Mouse (Mus musculus): ENCODE measurements around the gene Ears2. TPM values are rescaled to one million over a fixed set of nuclear protein-coding genes. Genes with fewer than 3 reads are reported as not detected.

Ears2 gene
- polyA plus RNA-seq, 1 experiment from 2014 or later, result 8.2 TPM

GRCm38 (mm10) chr7:122020273-122020666, 46.8 kb downstream of the Ears2 start:
- Histone ChIP-seq H3K4me3 (ENCODE audit: low read depth, low read length) (peak overlapping the region; percentile 80), H3K4me2 (ENCODE audit: low read depth, low read length) (peak overlapping the region; percentile 95), H3K9me3 (replicated peaks; ENCODE audit: control insufficient read depth, low read length) (no peaks in the 10 kb centered on the region), H3K27ac (ENCODE audit: low read length) (peak overlapping the region; percentile 76), H3K36me3 (ENCODE audit: control insufficient read depth, insufficient read depth) (no peaks in the 10 kb centered on the region), H3K4me1 (ENCODE audit: control insufficient read depth, low read depth, low read length) (peaks cover 55% of the 10 kb centered on the region), H3K9ac (ENCODE audit: low read depth, low read length) (peak overlapping the region; percentile 76), H3K27me3 (ENCODE audit: control insufficient read depth, insufficient read depth, low read depth, low read length) (no peaks in the 10 kb centered on the region)
- peak; percentile 13 for ATAC-seq (ENCODE audit: low read depth)
- 5% methylated on average over 6 of the region's 6 CpGs for WGBS (ENCODE audit: insufficient replicate concordance)

DNA sequence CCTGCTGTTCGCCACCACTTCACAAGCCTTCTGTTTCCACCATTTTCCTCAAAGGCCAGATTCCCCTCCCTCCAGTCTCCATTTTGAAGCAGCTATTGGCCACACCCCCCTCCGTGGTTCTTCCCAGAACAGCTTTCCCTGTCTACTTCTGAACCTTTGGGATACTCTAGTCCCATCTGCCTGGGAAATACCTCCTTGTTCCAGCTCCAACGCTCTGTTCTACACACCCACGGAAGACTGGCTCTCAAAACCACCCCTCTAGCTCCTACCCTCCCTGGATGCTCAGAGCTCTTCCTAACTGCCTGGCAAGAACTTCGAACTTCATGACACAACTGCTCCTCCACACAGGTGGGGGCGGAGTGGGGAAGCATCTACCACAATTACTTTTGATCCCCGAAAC, 48.1 kb downstream of the Ears2 start:
- peak overlapping the region; percentile 5; the same call in 1 of the 2 replicates for H3K4me3 ChIP-seq (ENCODE audit: low read depth, low read length)
- whole genome bisulfite sequencing (ENCODE audit: insufficient replicate concordance), result 73% methylated on average over 7 of the region's 7 CpGs
- peak overlapping the region; percentile 95 for H3K4me2 ChIP-seq (ENCODE audit: low read depth, low read length)
- 0 out of 2 replicates have a peak overlapping the region, but pooled peaks have one; percentile 8 for H3K9ac ChIP-seq (ENCODE audit: low read depth, low read length)
- no peaks in the 10 kb centered on the region for H3K9me3 ChIP-seq (replicated peaks; ENCODE audit: control insufficient read depth, low read length)
- peak overlapping the region; percentile 68 for H3K27ac ChIP-seq (ENCODE audit: low read length)
- ATAC-seq (ENCODE audit: low read depth), result no peak
- peaks cover 64% of the 10 kb centered on the region for H3K4me1 ChIP-seq (ENCODE audit: control insufficient read depth, low read depth, low read length)
- H3K27me3 ChIP-seq (ENCODE audit: control insufficient read depth, insufficient read depth, low read depth, low read length), result no peaks in the 10 kb centered on the region
- no peaks in the 10 kb centered on the region for H3K36me3 ChIP-seq (ENCODE audit: control insufficient read depth, insufficient read depth)

DNA sequence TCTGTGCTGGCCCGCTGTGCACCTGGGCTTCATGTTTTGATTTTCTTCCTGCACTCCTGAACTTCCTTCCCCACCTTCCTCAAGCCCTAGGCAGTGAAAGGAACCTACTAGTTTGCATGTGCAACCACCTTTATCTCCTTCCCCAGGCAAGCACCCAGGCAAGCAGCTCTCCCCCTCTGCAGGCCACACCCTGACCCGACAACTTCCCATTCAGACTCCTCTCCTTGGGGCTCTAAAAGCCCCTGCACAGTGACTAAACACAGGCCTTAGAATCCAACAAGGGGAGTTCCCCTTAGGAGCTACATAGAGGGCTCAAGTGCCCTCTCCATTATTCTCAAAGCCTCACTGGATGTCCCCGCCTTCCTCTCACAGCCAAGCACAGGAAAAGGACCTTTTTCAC, 48.8 kb downstream of the Ears2 start:
- Histone ChIP-seq H3K27ac (ENCODE audit: low read length) (peak overlapping the region; percentile 68), H3K4me1 (ENCODE audit: control insufficient read depth, low read depth, low read length) (peaks cover 64% of the 10 kb centered on the region), H3K9me3 (replicated peaks; ENCODE audit: control insufficient read depth, low read length) (no peaks in the 10 kb centered on the region), H3K4me2 (ENCODE audit: low read depth, low read length) (peak overlapping the region; percentile 95), H3K4me3 (ENCODE audit: low read depth, low read length) (peak overlapping the region; percentile 5), H3K36me3 (ENCODE audit: control insufficient read depth, insufficient read depth) (no peaks in the 10 kb centered on the region), H3K9ac (ENCODE audit: low read depth, low read length) (peak overlapping the region; percentile 12; the same call in 1 of the 2 replicates), H3K27me3 (ENCODE audit: control insufficient read depth, insufficient read depth, low read depth, low read length) (no peaks in the 10 kb centered on the region)
- 28% methylated on average over 3 of the region's 3 CpGs for WGBS (ENCODE audit: insufficient replicate concordance)
- ATAC-seq (ENCODE audit: low read depth), result peak; percentile 66

DNA sequence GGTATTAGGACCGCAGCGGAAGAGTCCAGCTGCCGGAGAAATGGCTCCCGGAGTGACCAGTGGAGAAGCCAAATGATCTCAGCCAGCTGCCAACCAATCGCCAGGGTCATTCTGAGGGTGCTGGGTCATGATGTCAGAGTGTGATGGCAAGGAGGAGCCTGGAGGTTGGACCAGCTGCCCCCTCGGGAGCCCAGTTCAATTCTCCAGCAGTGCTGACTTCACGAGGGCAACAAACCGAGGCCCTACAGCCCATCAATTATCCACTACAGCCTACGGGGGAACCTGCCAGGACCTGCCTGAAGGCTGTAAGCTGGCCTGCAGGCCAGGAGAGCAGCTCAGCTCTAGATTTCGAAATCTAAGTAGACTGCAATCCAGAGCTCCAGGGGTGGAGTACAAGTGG, 51.3 kb downstream of the Ears2 start:
- no peaks in the 10 kb centered on the region for H3K36me3 ChIP-seq (ENCODE audit: control insufficient read depth, insufficient read depth)
- WGBS (ENCODE audit: insufficient replicate concordance), result 62% methylated on average over 10 of the region's 10 CpGs
- H3K4me1 ChIP-seq (ENCODE audit: control insufficient read depth, low read depth, low read length), result peaks cover 61% of the 10 kb centered on the region
- H3K9me3 ChIP-seq (replicated peaks; ENCODE audit: control insufficient read depth, low read length), result no peaks in the 10 kb centered on the region
- no peaks in the 10 kb centered on the region for H3K27me3 ChIP-seq (ENCODE audit: control insufficient read depth, insufficient read depth, low read depth, low read length)
- ATAC-seq (ENCODE audit: low read depth), result no peak
- H3K9ac ChIP-seq (ENCODE audit: low read depth, low read length), result no peak overlapping the region
- H3K4me2 ChIP-seq (ENCODE audit: low read depth, low read length), result peak overlapping the region; percentile 24
- H3K4me3 ChIP-seq (ENCODE audit: low read depth, low read length), result no peak overlapping the region
- H3K27ac ChIP-seq (ENCODE audit: low read length), result peak overlapping the region; percentile 54

GRCm38 (mm10) chr7:122015105-122015504, 52.0 kb downstream of the Ears2 start:
- Histone ChIP-seq H3K4me1 (ENCODE audit: control insufficient read depth, low read depth, low read length) (peaks cover 55% of the 10 kb centered on the region), H3K27me3 (ENCODE audit: control insufficient read depth, insufficient read depth, low read depth, low read length) (no peaks in the 10 kb centered on the region), H3K36me3 (ENCODE audit: control insufficient read depth, insufficient read depth) (peaks cover 3% of the 10 kb centered on the region; the same call in 1 of the 2 replicates), H3K9ac (ENCODE audit: low read depth, low read length) (peak overlapping the region; percentile 23; the same call in 1 of the 2 replicates), H3K4me3 (ENCODE audit: low read depth, low read length) (no peak overlapping the region), H3K9me3 (replicated peaks; ENCODE audit: control insufficient read depth, low read length) (no peaks in the 10 kb centered on the region), H3K27ac (ENCODE audit: low read length) (peak overlapping the region; percentile 54), H3K4me2 (ENCODE audit: low read depth, low read length) (peak overlapping the region; percentile 24)
- WGBS (ENCODE audit: insufficient replicate concordance), result 24% methylated on average over 8 of the region's 8 CpGs
- peak; percentile 40; the same call in 1 of the 2 replicates for ATAC-seq (ENCODE audit: low read depth)

DNA sequence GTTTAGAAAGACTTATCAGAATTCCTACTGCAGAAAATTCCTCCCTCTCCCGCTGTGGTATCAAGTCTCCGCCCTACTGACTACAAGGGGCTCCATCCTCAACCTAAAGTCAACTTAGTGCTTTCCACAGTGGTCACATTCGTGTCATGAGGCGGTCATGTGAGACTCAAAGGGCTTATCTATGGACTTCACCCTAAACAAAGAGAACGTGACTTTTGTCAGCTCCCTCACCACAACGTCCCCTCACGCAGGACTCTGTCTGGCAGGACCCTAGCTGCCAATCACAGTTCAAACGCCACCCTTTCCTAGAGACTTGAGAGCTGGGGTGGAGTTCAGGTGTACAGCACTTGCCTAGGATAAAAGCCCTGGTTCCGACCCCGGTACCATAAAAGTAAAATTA, 54.1 kb downstream of the Ears2 start:
- 39% methylated on average over 10 of the region's 10 CpGs for WGBS (ENCODE audit: insufficient replicate concordance)
- H3K4me3 ChIP-seq (ENCODE audit: low read depth, low read length), result no peak overlapping the region
- H3K36me3 ChIP-seq (ENCODE audit: control insufficient read depth, insufficient read depth), result peaks cover 8% of the 10 kb centered on the region
- H3K27ac ChIP-seq (ENCODE audit: low read length), result no peak overlapping the region
- peaks cover 34% of the 10 kb centered on the region for H3K4me1 ChIP-seq (ENCODE audit: control insufficient read depth, low read depth, low read length)
- no peaks in the 10 kb centered on the region for H3K9me3 ChIP-seq (replicated peaks; ENCODE audit: control insufficient read depth, low read length)
- no peak overlapping the region for H3K9ac ChIP-seq (ENCODE audit: low read depth, low read length)
- ATAC-seq (ENCODE audit: low read depth), result peak; percentile 40
- no peaks in the 10 kb centered on the region for H3K27me3 ChIP-seq (ENCODE audit: control insufficient read depth, insufficient read depth, low read depth, low read length)
- H3K4me2 ChIP-seq (ENCODE audit: low read depth, low read length), result no peak overlapping the region

DNA sequence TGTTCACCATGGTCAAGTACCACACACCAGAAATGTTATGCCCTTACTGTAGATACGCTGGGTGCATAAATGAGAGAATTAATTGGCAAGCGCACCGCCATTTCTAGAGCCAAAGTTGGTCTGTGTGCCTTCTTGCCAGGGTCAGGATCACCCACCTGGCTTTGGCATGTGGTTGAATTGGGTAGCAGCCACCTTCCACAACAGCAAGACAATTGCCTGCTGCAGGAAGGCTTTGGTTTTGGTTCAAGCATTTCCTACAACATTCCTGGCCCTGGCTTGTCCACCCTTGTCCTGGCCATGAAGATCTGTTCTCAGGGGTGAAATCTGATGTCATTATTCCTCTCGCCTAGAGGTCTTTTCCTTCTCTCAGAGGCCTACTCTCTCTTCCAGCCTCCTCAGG, 54.7 kb downstream of the Ears2 start:
- no peak overlapping the region for H3K4me3 ChIP-seq (ENCODE audit: low read depth, low read length)
- H3K9me3 ChIP-seq (replicated peaks; ENCODE audit: control insufficient read depth, low read length), result no peaks in the 10 kb centered on the region
- WGBS (ENCODE audit: insufficient replicate concordance), result 92% methylated on average over 4 of the region's 4 CpGs
- no peak overlapping the region for H3K27ac ChIP-seq (ENCODE audit: low read length)
- no peak overlapping the region for H3K4me2 ChIP-seq (ENCODE audit: low read depth, low read length)
- H3K9ac ChIP-seq (ENCODE audit: low read depth, low read length), result no peak overlapping the region
- no peak for ATAC-seq (ENCODE audit: low read depth)
- H3K4me1 ChIP-seq (ENCODE audit: control insufficient read depth, low read depth, low read length), result peaks cover 29% of the 10 kb centered on the region
- H3K36me3 ChIP-seq (ENCODE audit: control insufficient read depth, insufficient read depth), result peaks cover 12% of the 10 kb centered on the region
- H3K27me3 ChIP-seq (ENCODE audit: control insufficient read depth, insufficient read depth, low read depth, low read length), result no peaks in the 10 kb centered on the region

- Histone ChIP-seq H3K4me2 (ENCODE audit: low read depth, low read length) (no peak overlapping the region), H3K9me3 (replicated peaks; ENCODE audit: control insufficient read depth, low read length) (no peaks in the 10 kb centered on the region), H3K27ac (ENCODE audit: low read length) (no peak overlapping the region), H3K27me3 (ENCODE audit: control insufficient read depth, insufficient read depth, low read depth, low read length) (no peaks in the 10 kb centered on the region), H3K4me3 (ENCODE audit: low read depth, low read length) (no peak overlapping the region), H3K4me1 (ENCODE audit: control insufficient read depth, low read depth, low read length) (no peaks in the 10 kb centered on the region), H3K9ac (ENCODE audit: low read depth, low read length) (no peak overlapping the region), H3K36me3 (ENCODE audit: control insufficient read depth, insufficient read depth) (peaks cover 36% of the 10 kb centered on the region)
- peak; percentile 32 for ATAC-seq (ENCODE audit: low read depth)
- 73% methylated on average over 8 of the region's 8 CpGs for WGBS (ENCODE audit: insufficient replicate concordance)
Observed at GRCm38 (mm10) chr7:122000396-122000795, 66.7 kb downstream of the Ears2 start.

GRCm38 (mm10) chr7:121995961-121996360, 71.1 kb downstream of the Ears2 start:
- no peak overlapping the region for H3K9ac ChIP-seq (ENCODE audit: low read depth, low read length)
- no peak overlapping the region for H3K27ac ChIP-seq (ENCODE audit: low read length)
- no peaks in the 10 kb centered on the region for H3K4me1 ChIP-seq (ENCODE audit: control insufficient read depth, low read depth, low read length)
- H3K27me3 ChIP-seq (ENCODE audit: control insufficient read depth, insufficient read depth, low read depth, low read length), result no peaks in the 10 kb centered on the region
- H3K4me2 ChIP-seq (ENCODE audit: low read depth, low read length), result no peak overlapping the region
- no peaks in the 10 kb centered on the region for H3K9me3 ChIP-seq (replicated peaks; ENCODE audit: control insufficient read depth, low read length)
- no peak overlapping the region for H3K4me3 ChIP-seq (ENCODE audit: low read depth, low read length)
- WGBS (ENCODE audit: insufficient replicate concordance), result 75% methylated on average over 5 of the region's 5 CpGs
- ATAC-seq (ENCODE audit: low read depth), result no peak
- peaks cover 33% of the 10 kb centered on the region for H3K36me3 ChIP-seq (ENCODE audit: control insufficient read depth, insufficient read depth)

All from liver, embryonic 16.5 days (tissue).